Mouse (Mus musculus) testis, adult 10 weeks (tissue): ENCODE results near the gene Thumpd3. TPM values are rescaled to one million over a fixed set of nuclear protein-coding genes. Genes with fewer than 3 reads are reported as not detected.

Source experiments
- polyA plus RNA-seq: library from polyadenylated mRNA; stranded (reverse); fragments of 350-450 nt; fragmentation: Illumina TruSeq; extraction: RNeasy Lipid Tissue Mini Kit (QIAGEN cat#74804); gene quantifications from one replicate; pipeline ENCODE4 v1.2.3, GENCODE M21; 2014; ENCODE audit warnings: low read depth, low replicate concordance

The Thumpd3 gene
- polyA plus RNA-seq: 298 TPM

GRCm38 (mm10) chr6:113046041-113046975, at the start of gene Thumpd3:
Gene Thumpd3, plus strand, starts transcription at chr6:113046225.

GRCm38 (mm10) chr6:113076686-113077516, 30.9 kb downstream of the Thumpd3 start, which contains the start of gene Setd5:
Gene Setd5, plus strand, starts transcription at chr6:113077365.

Other genes starting within 250 kb of the Thumpd3 start
- gene Srgap3, start 99.0 kb upstream of the Thumpd3 start, polyA plus RNA-seq: 9.6 TPM
- gene Setd5, start 31.1 kb downstream of the Thumpd3 start, polyA plus RNA-seq: 73.8 TPM
- 0.13 TPM for gene Lhfpl4, start 149.2 kb downstream of the Thumpd3 start, polyA plus RNA-seq
- gene Mtmr14, start 191.6 kb downstream of the Thumpd3 start, polyA plus RNA-seq: 15.5 TPM
- gene Cpne9, start 236.1 kb downstream of the Thumpd3 start, polyA plus RNA-seq: not detected